Mouse (Mus musculus): ENCODE measurements around the gene Chchd6.

Gene Chchd6

DNA sequence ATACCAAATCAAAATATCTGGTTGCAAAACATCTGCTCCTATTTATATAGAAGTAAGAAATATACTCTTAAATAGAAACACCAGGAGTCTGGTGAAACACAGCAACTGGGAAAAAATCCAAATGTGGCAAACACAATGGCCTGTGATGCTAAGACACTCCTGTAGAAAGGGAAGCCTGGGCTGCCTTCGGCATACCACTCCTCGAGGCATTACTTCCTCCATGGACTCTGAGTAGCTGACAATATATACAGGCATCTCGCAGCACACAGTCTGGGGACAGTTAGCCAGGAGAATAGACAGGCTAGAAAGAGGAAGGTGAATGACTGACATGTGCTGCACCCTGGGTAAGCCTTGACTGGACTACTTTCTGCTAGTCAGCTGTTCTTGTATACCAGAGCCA is 146.7 kb downstream of the Chchd6 start:
- DNase-seq = no peak

DNA sequence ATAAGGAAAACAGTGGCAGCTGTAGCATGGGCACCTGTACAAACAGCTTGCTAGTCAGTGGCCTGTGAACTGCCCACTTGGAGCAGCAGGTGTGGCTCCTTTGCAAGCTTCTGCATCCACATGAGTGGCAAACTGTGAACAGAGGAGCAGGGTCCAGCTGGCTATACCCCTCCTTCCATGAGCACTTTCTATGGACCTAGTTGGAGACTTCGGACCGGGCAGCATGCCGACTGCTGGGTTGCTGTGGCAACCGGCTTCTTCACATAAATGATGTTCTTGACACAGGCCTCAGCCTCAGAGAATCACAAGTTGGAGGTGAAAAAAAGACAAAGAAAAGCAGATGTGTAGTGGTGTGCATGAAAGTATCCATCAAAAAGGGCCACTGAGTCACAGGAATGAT is 154.8 kb downstream of the Chchd6 start:
- DNase-seq = no peak

GRCm38 (mm10) chr6:89431920-89432482 is 163.5 kb downstream of the Chchd6 start:
- no peak for DNase-seq

DNA sequence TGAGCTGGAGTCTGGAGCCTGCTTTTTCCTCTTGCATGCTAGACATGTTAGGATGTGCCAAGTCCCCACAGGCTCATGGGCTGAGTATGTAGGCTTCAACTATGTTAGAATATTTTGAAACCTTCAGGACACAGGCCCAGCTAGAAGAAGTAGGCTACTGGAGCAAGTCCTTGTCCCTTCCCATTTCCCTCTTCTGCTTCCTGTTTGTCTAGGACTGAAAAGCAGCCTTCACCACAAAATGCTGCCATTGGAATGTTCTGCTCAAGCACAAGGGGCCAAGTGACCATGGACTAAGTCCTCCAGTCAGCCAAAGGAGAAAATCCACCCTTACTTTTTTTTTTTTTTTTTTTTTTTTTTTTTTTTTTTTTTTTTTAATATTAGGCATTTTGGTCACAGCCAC is 164.7 kb downstream of the Chchd6 start:
- DNase-seq = no peak

DNA sequence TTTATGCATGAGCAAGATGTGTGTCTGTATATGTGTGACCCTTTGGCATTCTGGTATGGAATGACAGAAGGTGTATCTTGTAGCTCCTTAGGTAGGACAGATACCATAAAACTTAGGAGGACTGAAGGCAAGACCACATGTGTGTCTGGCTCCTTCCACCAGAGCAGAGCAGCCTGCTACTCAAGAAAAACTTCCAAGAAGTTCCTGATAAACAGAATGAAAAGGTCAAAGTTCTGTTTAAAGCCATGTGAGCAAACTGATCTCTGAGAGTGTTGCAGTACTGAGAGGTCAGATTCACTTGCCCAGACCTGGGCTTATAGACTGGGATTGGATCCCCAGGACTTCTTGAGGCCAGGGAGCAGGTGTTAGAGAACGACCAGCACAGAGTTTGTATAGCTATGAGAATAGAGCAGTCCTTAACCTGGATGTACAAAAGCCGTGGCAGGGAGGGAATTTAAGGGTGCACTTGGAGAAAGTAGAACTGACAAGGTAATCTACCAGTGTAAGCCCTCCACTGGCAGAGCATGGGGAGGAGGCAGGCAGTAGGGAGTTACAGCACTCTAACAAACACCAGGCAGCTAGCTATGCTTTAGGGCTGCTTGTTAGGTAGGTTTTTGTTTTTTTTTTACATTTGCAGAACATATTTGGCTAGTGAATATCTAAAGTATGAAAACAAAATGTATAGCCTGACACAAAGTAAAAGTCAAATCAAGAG is 166.6 kb downstream of the Chchd6 start:
- no peak for DNase-seq

DNA sequence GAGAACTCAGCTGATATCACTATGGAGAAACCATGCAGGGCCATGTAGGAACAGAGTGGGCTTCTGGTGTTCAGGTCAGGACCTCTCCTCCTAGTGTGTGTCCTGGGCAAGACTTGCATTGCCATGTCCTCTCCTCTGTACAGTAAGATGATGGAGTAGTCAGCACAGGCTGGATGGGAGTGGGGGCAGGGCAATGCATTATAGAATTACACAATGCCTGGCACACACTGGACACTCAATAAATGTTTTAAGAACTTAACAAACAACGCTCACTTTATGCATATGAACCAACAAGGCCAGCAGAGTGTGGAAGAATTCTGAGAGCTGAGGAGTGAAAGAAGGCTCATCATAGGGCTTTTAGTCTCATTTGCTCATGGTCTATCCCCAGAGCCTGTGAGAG is 171.0 kb downstream of the Chchd6 start:
- DNase-seq = no peak

- no peak for DNase-seq
Measured at GRCm38 (mm10) chr6:89422621-89423020, 172.8 kb downstream of the Chchd6 start.

GRCm38 (mm10) chr6:89421922-89422321 is 173.5 kb downstream of the Chchd6 start:
- no peak for DNase-seq

- DNase-seq = no peak
Measured at GRCm38 (mm10) chr6:89421503-89421902, 173.9 kb downstream of the Chchd6 start.

- no peak for DNase-seq
Measured at GRCm38 (mm10) chr6:89420756-89421155, 174.7 kb downstream of the Chchd6 start.

- no peak for DNase-seq
Measured at GRCm38 (mm10) chr6:89420110-89420509, 175.3 kb downstream of the Chchd6 start.

DNA sequence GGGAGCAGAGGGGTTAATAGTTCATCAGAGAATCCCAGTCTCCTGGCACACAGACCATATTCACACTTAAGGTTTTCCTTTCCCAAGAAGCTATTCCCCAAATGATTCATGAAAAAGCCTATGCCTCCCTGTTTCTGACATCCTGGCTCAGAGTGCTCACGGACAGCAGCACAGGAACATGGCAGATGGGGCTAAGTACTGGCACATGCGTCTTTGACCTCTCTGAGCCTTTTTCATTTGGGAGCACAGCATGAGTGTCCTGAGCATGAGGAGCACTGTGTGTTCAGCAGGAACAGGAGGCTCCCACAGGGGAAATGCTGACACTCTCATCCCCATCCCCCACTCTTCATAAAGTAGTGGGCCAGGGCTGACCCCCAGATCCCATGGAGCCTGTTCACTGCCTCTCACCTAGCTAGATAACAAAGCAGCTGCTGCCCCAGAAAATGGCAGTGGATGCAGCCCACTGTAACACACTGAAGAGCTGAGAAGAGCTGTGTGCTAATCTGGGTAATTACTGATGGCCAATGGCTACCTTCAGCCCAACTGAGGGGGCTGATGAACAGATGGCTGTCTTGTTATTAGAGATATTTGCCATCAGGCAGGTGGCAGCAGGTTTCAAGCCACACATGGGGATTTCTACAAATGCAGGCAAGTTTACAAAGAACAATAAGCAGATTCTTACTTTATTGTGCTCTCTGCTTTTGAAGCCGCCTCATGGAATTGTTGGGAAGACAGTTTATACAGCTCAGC is 176.2 kb downstream of the Chchd6 start:
- DNase-seq = peak; percentile 89

- no peak for DNase-seq
Measured at GRCm38 (mm10) chr6:89416030-89416595, 179.3 kb downstream of the Chchd6 start.

- DNase-seq = no peak
Measured at GRCm38 (mm10) chr6:89415091-89415490, 180.4 kb downstream of the Chchd6 start.

DNA sequence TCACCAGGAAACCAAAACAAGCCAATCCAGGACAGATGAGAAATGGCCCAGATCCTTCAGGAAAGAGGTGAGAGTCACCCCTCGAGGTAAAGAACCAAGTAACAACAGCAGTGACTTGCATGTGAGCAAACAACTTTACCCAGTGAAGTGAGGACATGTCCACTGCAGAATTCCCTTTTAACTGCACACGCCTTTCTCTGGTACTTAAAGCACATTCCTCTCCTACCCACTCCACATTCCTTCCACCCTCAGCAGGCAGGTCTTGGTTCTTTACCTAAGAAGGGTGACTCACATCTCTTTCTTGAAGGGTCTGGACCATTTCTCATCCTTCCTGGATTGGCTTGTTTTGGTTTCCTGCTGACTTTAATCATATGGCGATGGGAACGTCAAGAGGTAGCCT is 181.3 kb downstream of the Chchd6 start:
- DNase-seq = no peak

- DNase-seq = no peak
Measured at GRCm38 (mm10) chr6:89413481-89413884, 182.0 kb downstream of the Chchd6 start.

GRCm38 (mm10) chr6:89412562-89412961 is 182.9 kb downstream of the Chchd6 start:
- no peak for DNase-seq

GRCm38 (mm10) chr6:89409041-89409440 is 186.4 kb downstream of the Chchd6 start:
- peak; percentile 39 for DNase-seq

- DNase-seq = no peak
Measured at GRCm38 (mm10) chr6:89408259-89408658, 187.2 kb downstream of the Chchd6 start.

- DNase-seq = peak; percentile 35
Measured at GRCm38 (mm10) chr6:89407247-89407889, 188.1 kb downstream of the Chchd6 start.

GRCm38 (mm10) chr6:89404964-89405363 is 190.5 kb downstream of the Chchd6 start:
- DNase-seq = no peak

- no peak for DNase-seq
Measured at GRCm38 (mm10) chr6:89403257-89404225, 191.9 kb downstream of the Chchd6 start.

Measured in cerebellum, adult 11-12 months (tissue).